Mouse (Mus musculus) erythroid progenitor cell, adult 5-6 weeks (primary cell): ENCODE measurements around the gene Hmox1. TPM values are rescaled to one million over a fixed set of nuclear protein-coding genes. Genes with fewer than 3 reads are reported as not detected.

Experiments
- total RNA-seq, 2 experiments: library from RNA; stranded (forward) in 1 of 2; stranded (reverse) in 1 of 2; fragments of 150-400 nt in 1 of 2; fragments of 186-747, 209-891 nt in 1 of 2; gene quantifications; 2 replicates each; pipeline versions ENCODE4 v1.2.3 to v1.2.4; 2015 to 2017; ENCODE audit warnings: low replicate concordance in 2 of 2

Gene Hmox1
- total RNA-seq, 2 experiments from 2014 or later: 66.7 to 100 TPM

Other genes with a start within 250 kb of the Hmox1 start
- not detected in 2 replicates for gene Isx, start 220.4 kb upstream of the Hmox1 start, total RNA-seq (2015; ENCODE audit: low replicate concordance)
- not detected in 2 replicates for gene Isx, start 220.4 kb upstream of the Hmox1 start, total RNA-seq (2017; ENCODE audit: low replicate concordance)
- gene Hmgxb4, start 100.3 kb upstream of the Hmox1 start, total RNA-seq (2015; ENCODE audit: low replicate concordance): 63.7 and 87.2 TPM in 2 replicates
- 40.6 and 65.0 TPM in 2 replicates for gene Hmgxb4, start 100.3 kb upstream of the Hmox1 start, total RNA-seq (2017; ENCODE audit: low replicate concordance)
- 17.3 and 18.0 TPM in 2 replicates for gene Tom1, start 59.9 kb upstream of the Hmox1 start, total RNA-seq (2015; ENCODE audit: low replicate concordance)
- 4.4 and 9.5 TPM in 2 replicates for gene Tom1, start 59.9 kb upstream of the Hmox1 start, total RNA-seq (2017; ENCODE audit: low replicate concordance)
- gene Mcm5, start 15.9 kb downstream of the Hmox1 start, total RNA-seq (2015; ENCODE audit: low replicate concordance): 54.1 and 104 TPM in 2 replicates
- 166 and 198 TPM in 2 replicates for gene Mcm5, start 15.9 kb downstream of the Hmox1 start, total RNA-seq (2017; ENCODE audit: low replicate concordance)
- not detected in 2 replicates for gene Rasd2, start 120.3 kb downstream of the Hmox1 start, total RNA-seq (2015; ENCODE audit: low replicate concordance)
- gene Rasd2, start 120.3 kb downstream of the Hmox1 start, total RNA-seq (2017; ENCODE audit: low replicate concordance): not detected in 2 replicates